Mouse (Mus musculus): Measurements from ENCODE around the gene Dguok. TPM values are rescaled to one million over a fixed set of nuclear protein-coding genes. Genes with fewer than 3 reads are reported as not detected.

Dguok gene
- polyA plus RNA-seq, 1 experiment from 2014 or later = 80.3 TPM

- Histone ChIP-seq H3K9me3 (no peaks in the 10 kb centered on the region), H3K27ac (no peak overlapping the region), H3K27me3 (no peaks in the 10 kb centered on the region), H3K4me3 (no peak overlapping the region), H3K9ac (no peak overlapping the region), H3K4me1 (no peaks in the 10 kb centered on the region), H3K4me2 (no peak overlapping the region), H3K36me3 (no peaks in the 10 kb centered on the region)
- WGBS = 75% methylated on average over 3 of the region's 3 CpGs
- ATAC-seq (ENCODE audit: borderline replicate concordance, extremely low read depth, low FRiP score, low TSS enrichment) = no peak
Measured at GRCm38 (mm10) chr6:83518637-83519036, 11.9 kb upstream of the Dguok start.

DNA sequence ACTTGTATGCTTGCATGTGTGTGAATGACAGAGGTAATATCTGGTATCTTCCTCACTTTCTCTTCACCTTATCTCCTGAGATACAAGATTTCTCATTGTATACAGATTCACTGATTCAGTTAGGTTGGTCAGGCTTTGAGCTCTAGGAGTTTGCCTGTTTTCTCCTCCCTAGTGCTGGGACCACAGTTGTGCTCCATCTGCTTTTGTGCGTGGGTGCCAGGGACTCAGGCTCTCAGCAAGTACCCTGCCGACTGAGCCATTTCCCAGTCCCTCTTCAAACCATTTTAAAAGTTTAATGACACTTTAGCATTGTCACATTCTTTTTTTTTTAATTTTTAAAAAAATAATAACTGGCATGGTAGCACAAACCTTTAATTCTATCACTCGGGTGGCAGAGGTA is 8.4 kb upstream of the Dguok start:
- Histone ChIP-seq H3K4me1 (no peaks in the 10 kb centered on the region), H3K9ac (no peak overlapping the region), H3K36me3 (no peaks in the 10 kb centered on the region), H3K4me2 (no peak overlapping the region), H3K4me3 (no peak overlapping the region), H3K27ac (no peak overlapping the region), H3K9me3 (no peaks in the 10 kb centered on the region), H3K27me3 (no peaks in the 10 kb centered on the region)
- ATAC-seq (ENCODE audit: borderline replicate concordance, extremely low read depth, low FRiP score, low TSS enrichment) = no peak
- 62% methylated on average over 3 of the region's 3 CpGs for WGBS

DNA sequence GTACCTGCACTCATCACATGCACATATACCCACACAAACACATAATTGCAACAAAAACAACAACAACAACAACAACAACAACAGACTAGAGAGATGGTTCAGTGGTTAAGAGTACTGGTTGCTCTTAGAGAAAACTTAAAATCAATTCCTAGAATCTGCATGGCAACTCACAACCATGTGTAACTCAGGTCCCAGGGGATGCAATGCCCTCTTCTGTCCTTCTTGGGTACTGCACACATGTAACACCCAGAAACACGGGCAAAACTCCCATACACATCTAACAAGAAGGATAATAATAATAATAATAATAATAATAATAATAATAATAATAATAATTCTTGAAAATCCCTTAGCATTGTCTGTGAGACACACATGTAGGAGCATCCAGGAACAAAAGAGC is 5.7 kb upstream of the Dguok start:
- Histone ChIP-seq H3K4me3 (no peak overlapping the region), H3K27me3 (no peaks in the 10 kb centered on the region), H3K9me3 (no peaks in the 10 kb centered on the region), H3K9ac (no peak overlapping the region), H3K27ac (no peak overlapping the region), H3K4me1 (0 out of 2 replicates have a peak, but pooled peaks cover under 1% of the 10 kb centered on the region), H3K4me2 (no peak overlapping the region), H3K36me3 (no peaks in the 10 kb centered on the region)
- 16% methylated on average over 1 of the region's 1 CpGs for WGBS
- no peak; the same call in 1 of the 2 replicates for ATAC-seq (ENCODE audit: borderline replicate concordance, extremely low read depth, low FRiP score, low TSS enrichment)

GRCm38 (mm10) chr6:83510210-83510609 is 3.4 kb upstream of the Dguok start:
- no peak overlapping the region for H3K4me3 ChIP-seq
- no peak for ATAC-seq (ENCODE audit: borderline replicate concordance, extremely low read depth, low FRiP score, low TSS enrichment)
- no peak overlapping the region for H3K4me2 ChIP-seq
- H3K4me1 ChIP-seq = peaks cover 12% of the 10 kb centered on the region; the same call in 1 of the 2 replicates
- no peak overlapping the region for H3K9ac ChIP-seq
- H3K9me3 ChIP-seq = no peaks in the 10 kb centered on the region
- no peaks in the 10 kb centered on the region for H3K36me3 ChIP-seq
- H3K27ac ChIP-seq = no peak overlapping the region
- no peaks in the 10 kb centered on the region for H3K27me3 ChIP-seq
- 62% methylated on average over 2 of the region's 2 CpGs for WGBS

GRCm38 (mm10) chr6:83509442-83509841 is 2.7 kb upstream of the Dguok start:
- H3K36me3 ChIP-seq = no peaks in the 10 kb centered on the region
- H3K4me1 ChIP-seq = peaks cover 13% of the 10 kb centered on the region; the same call in 1 of the 2 replicates
- WGBS = 33% methylated on average over 8 of the region's 8 CpGs
- no peak for ATAC-seq (ENCODE audit: borderline replicate concordance, extremely low read depth, low FRiP score, low TSS enrichment)
- H3K27me3 ChIP-seq = no peaks in the 10 kb centered on the region
- H3K4me3 ChIP-seq = no peak overlapping the region
- H3K27ac ChIP-seq = no peak overlapping the region
- H3K4me2 ChIP-seq = no peak overlapping the region
- H3K9ac ChIP-seq = no peak overlapping the region
- no peaks in the 10 kb centered on the region for H3K9me3 ChIP-seq

DNA sequence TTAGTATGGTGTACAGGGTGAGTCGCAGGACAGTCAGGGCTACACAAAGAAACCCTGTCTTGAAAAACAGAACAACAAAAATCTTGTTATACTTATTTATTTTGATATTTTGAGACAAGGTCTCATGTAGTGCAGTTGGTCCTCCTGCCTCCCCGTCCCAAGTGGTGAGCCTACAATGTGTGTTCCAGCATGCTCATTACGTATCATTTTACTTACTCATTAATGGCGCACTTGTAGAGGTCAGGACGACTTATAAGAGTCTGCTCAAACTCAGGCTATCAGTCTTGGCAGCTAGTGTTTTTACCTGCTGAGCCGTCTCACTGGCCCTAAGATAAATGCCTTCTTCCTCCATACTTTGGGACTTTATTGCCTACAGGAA is 388 bp upstream of the Dguok start:
- no peaks in the 10 kb centered on the region for H3K36me3 ChIP-seq
- H3K9me3 ChIP-seq = no peaks in the 10 kb centered on the region
- peaks cover 13% of the 10 kb centered on the region; the same call in 1 of the 2 replicates for H3K4me1 ChIP-seq
- peak; percentile 34; the same call in 1 of the 2 replicates for ATAC-seq (ENCODE audit: borderline replicate concordance, extremely low read depth, low FRiP score, low TSS enrichment)
- no peaks in the 10 kb centered on the region for H3K27me3 ChIP-seq
- peak overlapping the region; percentile 97 for H3K27ac ChIP-seq
- peak overlapping the region; percentile 83 for H3K4me3 ChIP-seq
- peak overlapping the region; percentile 64 for H3K4me2 ChIP-seq
- WGBS = 17% methylated on average over 6 of the region's 6 CpGs
- peak overlapping the region; percentile 82 for H3K9ac ChIP-seq

DNA sequence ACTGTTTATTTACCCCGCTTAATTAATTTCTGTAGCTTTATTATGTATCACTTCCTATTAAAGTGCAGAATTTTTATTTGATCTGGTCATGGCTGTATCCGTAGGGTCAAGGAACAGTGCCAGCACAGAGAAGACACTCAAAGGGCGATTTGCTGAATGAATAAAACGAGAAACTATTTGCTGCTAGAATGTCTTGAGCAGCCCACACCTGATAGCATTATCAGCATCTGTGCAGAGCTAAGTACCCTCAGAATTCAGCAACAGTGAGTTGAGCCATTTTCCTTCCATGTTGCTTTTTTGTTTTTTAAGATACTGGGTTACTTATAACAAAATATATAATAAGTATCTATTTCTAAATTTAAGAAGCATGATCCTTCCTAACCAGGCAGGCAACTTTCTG is 1.2 kb downstream of the Dguok start:
- Histone ChIP-seq H3K27ac (no peak overlapping the region), H3K27me3 (no peaks in the 10 kb centered on the region), H3K36me3 (no peaks in the 10 kb centered on the region), H3K9me3 (no peaks in the 10 kb centered on the region), H3K4me1 (peaks cover 13% of the 10 kb centered on the region; the same call in 1 of the 2 replicates), H3K9ac (no peak overlapping the region), H3K4me3 (peak overlapping the region; percentile 83; the same call in 1 of the 2 replicates), H3K4me2 (peak overlapping the region; percentile 64)
- ATAC-seq (ENCODE audit: borderline replicate concordance, extremely low read depth, low FRiP score, low TSS enrichment) = no peak
- 78% methylated on average over 4 of the region's 4 CpGs for WGBS

DNA sequence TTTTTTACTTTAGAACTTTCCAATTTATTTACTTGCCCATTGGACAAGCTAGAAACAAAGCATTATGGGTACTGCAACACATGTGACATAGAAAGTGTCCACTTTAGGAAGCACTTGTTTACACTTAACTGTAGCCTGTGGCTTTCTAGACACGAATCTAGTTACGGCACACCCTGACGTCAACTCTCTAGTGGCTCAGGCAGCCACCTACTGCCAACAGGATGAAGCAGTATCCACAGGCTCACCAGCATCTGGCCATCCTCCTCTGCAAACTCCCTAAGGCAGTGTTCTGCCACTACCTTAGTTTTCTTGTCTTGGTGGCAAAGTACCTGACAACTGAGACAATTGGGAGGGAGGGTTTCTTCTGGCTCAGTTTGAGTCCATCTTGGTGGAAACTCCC is 3.4 kb downstream of the Dguok start:
- Histone ChIP-seq H3K27me3 (no peaks in the 10 kb centered on the region), H3K4me2 (no peak overlapping the region), H3K9me3 (no peaks in the 10 kb centered on the region), H3K36me3 (no peaks in the 10 kb centered on the region), H3K27ac (no peak overlapping the region), H3K4me1 (peaks cover 13% of the 10 kb centered on the region; the same call in 1 of the 2 replicates), H3K9ac (no peak overlapping the region), H3K4me3 (no peak overlapping the region)
- WGBS = 66% methylated on average over 3 of the region's 3 CpGs
- no peak for ATAC-seq (ENCODE audit: borderline replicate concordance, extremely low read depth, low FRiP score, low TSS enrichment)

DNA sequence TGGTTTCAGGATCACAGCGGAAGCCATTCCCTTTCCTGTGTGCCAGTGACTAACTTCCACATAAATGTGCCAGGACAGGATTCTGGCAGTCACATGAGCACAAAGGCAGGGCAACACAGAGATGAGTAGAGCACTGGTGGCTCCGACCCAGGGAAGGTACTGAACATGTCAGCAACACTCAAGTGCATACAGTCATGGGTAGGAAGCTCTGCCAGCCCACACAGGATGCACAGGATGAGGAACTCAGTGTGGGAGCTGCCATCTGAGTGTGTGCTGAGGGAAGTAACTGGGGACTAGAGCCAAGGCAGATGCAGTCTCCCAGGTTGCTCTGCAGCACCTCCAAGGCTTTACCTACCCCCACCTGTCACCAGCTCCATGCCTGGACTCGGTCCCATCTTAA is 4.1 kb downstream of the Dguok start:
- H3K27me3 ChIP-seq = no peaks in the 10 kb centered on the region
- H3K4me3 ChIP-seq = no peak overlapping the region
- H3K9me3 ChIP-seq = no peaks in the 10 kb centered on the region
- H3K4me2 ChIP-seq = no peak overlapping the region
- no peak overlapping the region for H3K27ac ChIP-seq
- WGBS = 72% methylated on average over 3 of the region's 3 CpGs
- H3K36me3 ChIP-seq = no peaks in the 10 kb centered on the region
- no peak for ATAC-seq (ENCODE audit: borderline replicate concordance, extremely low read depth, low FRiP score, low TSS enrichment)
- H3K4me1 ChIP-seq = peaks cover 18% of the 10 kb centered on the region
- H3K9ac ChIP-seq = no peak overlapping the region

DNA sequence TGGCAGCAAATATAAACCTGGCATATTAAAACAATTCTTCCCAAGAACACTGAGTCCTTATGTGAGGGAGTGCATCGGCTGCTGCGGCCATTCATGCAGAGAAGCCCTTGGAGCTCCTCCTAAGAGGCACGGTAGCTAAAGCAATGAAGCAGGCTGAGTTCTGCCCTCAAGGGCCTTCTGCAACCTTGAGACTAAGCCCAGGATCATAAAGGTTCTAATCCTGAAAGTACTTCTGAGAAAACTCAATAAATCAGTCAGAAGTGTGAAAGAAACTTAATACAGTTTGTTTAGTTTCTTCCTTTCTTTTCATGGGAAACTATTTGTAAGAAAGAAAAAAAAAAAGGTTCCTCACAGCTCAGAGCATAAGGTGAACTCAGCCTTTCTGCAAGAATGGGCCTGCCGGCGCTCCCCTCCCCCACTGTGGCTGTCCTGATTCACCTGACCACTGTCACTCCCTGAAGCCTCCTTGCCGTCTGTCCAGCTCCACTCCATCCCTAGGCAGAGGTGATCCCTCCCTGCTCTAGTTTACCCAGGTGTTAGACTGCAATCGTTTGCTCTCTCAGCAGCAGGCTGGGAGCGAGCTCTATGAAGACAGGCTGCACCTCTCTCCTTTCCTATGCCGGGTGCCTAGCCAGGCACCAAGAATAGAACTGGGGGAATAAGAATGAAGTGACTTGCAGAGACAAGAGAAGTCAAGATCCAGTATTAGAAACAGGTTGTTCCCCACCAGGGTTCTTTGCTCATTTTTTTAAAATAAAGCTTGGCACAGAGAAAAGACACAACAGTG is 5.1 kb downstream of the Dguok start:
- Histone ChIP-seq H3K4me1 (peaks cover 23% of the 10 kb centered on the region), H3K4me2 (no peak overlapping the region), H3K27me3 (no peaks in the 10 kb centered on the region), H3K4me3 (no peak overlapping the region), H3K9me3 (no peaks in the 10 kb centered on the region), H3K36me3 (no peaks in the 10 kb centered on the region), H3K27ac (no peak overlapping the region), H3K9ac (no peak overlapping the region)
- WGBS = 62% methylated on average over 9 of the region's 9 CpGs
- no peak for ATAC-seq (ENCODE audit: borderline replicate concordance, extremely low read depth, low FRiP score, low TSS enrichment)

DNA sequence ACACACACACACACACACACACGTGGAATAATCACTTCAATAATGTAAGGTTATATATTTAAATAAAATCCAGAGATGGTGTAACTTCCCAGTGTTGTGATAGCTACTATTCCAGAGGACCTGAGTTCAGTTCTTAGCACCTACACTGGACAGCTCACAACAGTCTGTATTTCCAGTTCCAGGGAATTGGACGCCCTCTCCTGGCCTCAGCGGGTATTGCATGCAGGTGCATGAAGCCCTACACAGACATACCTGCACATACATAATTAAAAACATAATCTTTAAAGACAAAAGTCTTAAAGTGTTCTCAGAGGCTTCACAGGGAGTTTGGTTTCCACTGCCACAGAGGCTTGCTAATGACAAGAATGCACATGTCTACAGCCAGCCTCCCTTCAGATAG is 6.3 kb downstream of the Dguok start:
- H3K4me3 ChIP-seq = no peak overlapping the region
- no peak overlapping the region for H3K9ac ChIP-seq
- WGBS = 54% methylated on average over 3 of the region's 3 CpGs
- H3K27ac ChIP-seq = no peak overlapping the region
- no peak for ATAC-seq (ENCODE audit: borderline replicate concordance, extremely low read depth, low FRiP score, low TSS enrichment)
- no peaks in the 10 kb centered on the region for H3K27me3 ChIP-seq
- H3K9me3 ChIP-seq = no peaks in the 10 kb centered on the region
- peaks cover 27% of the 10 kb centered on the region for H3K4me1 ChIP-seq
- no peak overlapping the region for H3K4me2 ChIP-seq
- no peaks in the 10 kb centered on the region for H3K36me3 ChIP-seq

DNA sequence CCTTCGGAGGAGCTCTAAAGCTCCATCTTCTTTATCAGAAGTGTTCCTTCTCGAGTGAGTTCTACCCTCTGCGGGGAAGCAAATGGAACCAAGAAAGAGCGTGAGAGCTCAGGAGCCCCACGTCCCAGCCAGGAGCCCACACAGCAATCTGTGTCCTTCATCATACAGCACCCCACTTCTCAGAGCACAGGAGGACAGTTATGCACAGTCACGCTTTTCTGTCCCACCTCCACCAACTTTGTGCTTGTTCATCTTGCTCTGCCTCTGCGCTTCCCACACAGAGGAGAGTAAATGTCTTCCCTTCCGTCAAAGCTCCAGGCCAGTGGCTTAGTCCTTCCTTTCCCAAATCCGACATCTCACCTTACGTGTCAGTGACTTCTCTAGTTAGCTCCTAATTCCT is 7.7 kb downstream of the Dguok start:
- WGBS = 89% methylated on average over 10 of the region's 10 CpGs
- no peaks in the 10 kb centered on the region for H3K9me3 ChIP-seq

More for the DNA sequence above, 7.7 kb downstream of the Dguok start:
- Histone ChIP-seq H3K27ac (no peak overlapping the region), H3K9ac (no peak overlapping the region), H3K4me1 (peaks cover 23% of the 10 kb centered on the region), H3K4me2 (no peak overlapping the region), H3K27me3 (no peaks in the 10 kb centered on the region), H3K4me3 (no peak overlapping the region), H3K36me3 (no peaks in the 10 kb centered on the region)
- ATAC-seq (ENCODE audit: borderline replicate concordance, extremely low read depth, low FRiP score, low TSS enrichment) = no peak
